Mouse (Mus musculus) embryonic facial prominence, embryonic 14.5 days (tissue): Measurements from ENCODE around the gene Zfp740. TPM values are rescaled to one million over a fixed set of nuclear protein-coding genes. Genes with fewer than 3 reads are reported as not detected.
A peak's percentile ranks its signal among the peaks of the same experiment; 100 is the strongest.

Experiments
- ATAC-seq: fragments of 200-750 bp; cut with Nextera tagmentation; 2 replicates; pipeline ENCODE4 v1.8.0; 2017; ENCODE audit warnings: low read depth, moderate number of reproducible peaks, moderate TSS enrichment
- DNase-seq: peaks from one replicate; pipeline ENCODE4 v3.0.0-alpha.2; 2015; ENCODE audit warnings: low spot score
- H3K27ac ChIP-seq: fragments of 300-500 bp; sonication (generic); replicated peaks from 2 replicates; pipeline ENCODE4 v1.5.1; 2014; ENCODE audit warnings: low read depth, mild to moderate bottlenecking, low read length, moderate library complexity
- H3K27me3 ChIP-seq: fragments of 300-500 bp; sonication (generic); replicated peaks from 2 replicates; pipeline ENCODE4 v1.6.1; 2014; ENCODE audit warnings: low read length; ENCODE audit not compliant: control insufficient read depth, insufficient read depth
- H3K36me3 ChIP-seq: fragments of 300-500 bp; sonication (generic); 2 replicates; pipeline ENCODE4 v1.6.1; 2014; ENCODE audit warnings: low read length, mixed read lengths; ENCODE audit not compliant: control insufficient read depth, insufficient read depth
- H3K4me1 ChIP-seq: fragments of 300-500 bp; sonication (generic); 2 replicates; pipeline ENCODE4 v1.6.1; 2014; ENCODE audit warnings: antibody characterized with exemption, low read length; ENCODE audit not compliant: control insufficient read depth, insufficient read depth
- H3K4me2 ChIP-seq: fragments of 300-500 bp; sonication (generic); 2 replicates; pipeline ENCODE4 v1.6.1; 2014; ENCODE audit warnings: low read depth, mild to moderate bottlenecking, low read length, moderate library complexity, mixed read lengths
- H3K4me3 ChIP-seq: fragments of 300-500 bp; sonication (generic); 2 replicates; pipeline ENCODE4 v1.5.1; 2014; ENCODE audit warnings: low read depth, mild to moderate bottlenecking, low read length
- H3K9ac ChIP-seq: fragments of 300-500 bp; sonication (generic); 2 replicates; pipeline ENCODE4 v1.6.1; 2014; ENCODE audit warnings: low read depth, mild to moderate bottlenecking, low read length, moderate library complexity, mixed read lengths
- H3K9me3 ChIP-seq: fragments of 300-500 bp; sonication (generic); 2 replicates; pipeline ENCODE4 v1.6.1; 2016; ENCODE audit warnings: low read length; ENCODE audit not compliant: control insufficient read depth
- WGBS: fragments of 180-500 bp; shearing (Covaris S2); extraction: QIAGEN DNeasy Blood & Tissue Kit; methylation state at CpG from one replicate; pipeline ENCODE4 v1.1.7; 2014; 5-methylcytosine and 5-hydroxymethylcytosine counted together
- polyA plus RNA-seq: library from polyadenylated mRNA; unstranded; fragments of >200 nt; fragmentation: Nextera tagmentation; extraction: Ambion mirVana; gene quantifications from 2 replicates; pipeline ENCODE4 v1.2.1, GENCODE M21; 2014

Zfp740 gene
- polyA plus RNA-seq, 1 experiment from 2014 or later = 48.6 TPM

DNA sequence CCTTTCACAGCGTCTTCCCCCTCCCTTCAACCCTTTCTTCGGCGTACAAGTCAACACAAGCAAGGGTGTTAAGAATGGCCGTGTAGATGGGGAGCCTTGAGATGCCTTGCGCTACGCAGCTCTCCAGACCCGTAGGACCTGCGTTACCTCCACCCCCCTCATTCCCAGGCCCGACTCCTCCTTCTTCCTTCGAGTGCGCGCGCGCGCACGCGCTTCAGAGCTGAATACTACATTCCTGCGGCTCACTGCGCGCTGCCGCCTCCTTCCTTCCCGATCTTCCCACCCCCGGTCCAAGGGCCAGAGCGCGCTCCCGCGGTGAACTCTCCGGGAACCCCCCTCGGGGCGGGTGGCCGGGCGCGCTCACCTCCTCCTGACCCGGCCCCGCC is 43.8 kb downstream of the Zfp740 start:
- H3K27me3 ChIP-seq = no peaks in the 10 kb centered on the region
- DNase-seq = peak; percentile 98
- 1% methylated on average over 33 of the region's 35 CpGs for WGBS

DNA sequence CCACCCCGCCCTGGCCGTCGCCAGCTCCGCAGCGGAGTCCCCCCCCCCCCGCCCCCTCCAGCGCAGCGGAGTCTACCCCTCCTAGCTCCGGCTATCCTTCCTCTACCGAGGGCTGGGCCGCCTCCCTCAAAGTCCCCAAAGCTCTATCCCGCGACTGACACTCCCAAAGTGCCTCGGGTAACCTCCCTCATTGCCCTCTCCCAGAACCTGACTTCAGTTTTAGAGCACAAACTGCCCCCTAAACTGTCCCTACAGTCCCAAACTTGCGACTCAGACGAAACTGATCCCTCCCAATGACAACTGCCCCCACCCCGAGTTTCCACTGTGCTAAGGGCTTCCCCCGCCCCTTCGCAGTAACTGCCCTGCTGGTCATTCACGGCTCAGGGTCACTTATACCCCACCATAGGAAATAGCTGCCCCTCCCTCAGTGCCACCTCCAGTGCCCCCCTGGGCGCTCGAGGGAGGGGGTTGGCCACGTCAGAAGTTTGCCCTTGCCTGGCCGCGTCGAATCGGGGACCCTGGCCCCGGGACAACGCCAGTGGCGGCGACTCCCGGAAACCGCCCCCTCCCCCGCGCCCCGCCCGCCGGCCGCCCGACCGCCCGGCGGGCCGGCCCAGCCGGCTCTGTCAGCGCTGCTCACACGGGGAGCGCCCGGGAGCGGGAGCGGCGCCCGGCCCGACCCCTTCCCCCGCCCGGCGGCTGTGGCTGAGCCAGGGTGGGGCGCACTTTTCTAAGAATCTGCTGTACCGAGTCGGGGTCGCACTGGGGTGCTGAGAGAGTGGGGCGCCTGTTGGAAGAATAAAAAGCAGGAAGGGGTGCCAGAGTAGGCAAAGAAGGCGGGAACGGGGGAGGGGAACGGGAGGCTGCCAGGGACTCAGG is 44.4 kb downstream of the Zfp740 start:
- peak overlapping the region; percentile 71 for H3K9ac ChIP-seq
- peak overlapping the region; percentile 95 for H3K4me2 ChIP-seq
- ATAC-seq (peak; percentile 51), DNase-seq (peak; percentile 90)
- peaks cover 27% of the 10 kb centered on the region for H3K36me3 ChIP-seq
- no peaks in the 10 kb centered on the region for H3K27me3 ChIP-seq
- H3K9me3 ChIP-seq = no peaks in the 10 kb centered on the region
- peaks cover 59% of the 10 kb centered on the region for H3K4me1 ChIP-seq
- peak overlapping the region; percentile 57 for H3K4me3 ChIP-seq
- H3K27ac ChIP-seq = peak overlapping the region; percentile 99
- WGBS = 0% methylated on average over 24 of the region's 65 CpGs

More for the DNA sequence above, 43.8 kb downstream of the Zfp740 start:
- Histone ChIP-seq H3K9ac (peak overlapping the region; percentile 71), H3K4me1 (peaks cover 54% of the 10 kb centered on the region), H3K9me3 (no peaks in the 10 kb centered on the region), H3K4me3 (peak overlapping the region; percentile 57), H3K36me3 (peaks cover 27% of the 10 kb centered on the region), H3K27ac (peak overlapping the region; percentile 99), H3K4me2 (peak overlapping the region; percentile 95)
- ATAC-seq = peak; percentile 81

- DNase-seq = peak; percentile 86
Measured at GRCm38 (mm10) chr15:102248131-102248811, 45.2 kb downstream of the Zfp740 start.

DNA sequence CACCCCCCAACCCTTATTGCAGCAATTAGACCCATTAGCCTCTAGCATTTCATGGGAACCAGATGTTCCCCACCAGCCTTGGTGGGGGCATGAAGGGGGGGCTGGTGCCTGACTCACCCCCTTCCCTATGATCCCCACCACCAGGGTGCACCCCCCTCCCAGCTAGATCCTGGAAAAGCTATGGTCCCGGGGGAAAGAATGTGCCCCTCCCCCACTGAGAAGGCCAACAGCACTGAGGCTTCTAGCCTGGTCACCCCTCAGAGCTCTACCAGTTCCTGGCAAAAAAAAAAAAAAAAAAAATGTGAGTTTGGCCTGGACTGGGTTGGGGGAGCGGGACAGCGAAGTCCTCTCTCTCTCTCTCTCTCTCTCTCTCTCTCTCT is 45.8 kb downstream of the Zfp740 start:
- H3K27ac ChIP-seq = peak overlapping the region; percentile 99
- H3K27me3 ChIP-seq = no peaks in the 10 kb centered on the region
- peak overlapping the region; percentile 57 for H3K4me3 ChIP-seq
- H3K4me1 ChIP-seq = peaks cover 52% of the 10 kb centered on the region
- whole genome bisulfite sequencing = 0% methylated on average over 1 of the region's 3 CpGs
- peak overlapping the region; percentile 95 for H3K4me2 ChIP-seq
- peaks cover 37% of the 10 kb centered on the region for H3K36me3 ChIP-seq
- ATAC-seq (no peak), DNase-seq (peak; percentile 69)
- H3K9me3 ChIP-seq = no peaks in the 10 kb centered on the region
- peak overlapping the region; percentile 58 for H3K9ac ChIP-seq

More at GRCm38 (mm10) chr15:102248131-102248811, 45.2 kb downstream of the Zfp740 start:
- 3% methylated on average over 8 of the region's 8 CpGs for WGBS
- Histone ChIP-seq H3K27me3 (no peaks in the 10 kb centered on the region), H3K4me1 (peaks cover 54% of the 10 kb centered on the region), H3K4me3 (peak overlapping the region; percentile 57), H3K4me2 (peak overlapping the region; percentile 95), H3K9ac (peak overlapping the region; percentile 71), H3K27ac (peak overlapping the region; percentile 99), H3K9me3 (no peaks in the 10 kb centered on the region), H3K36me3 (peaks cover 32% of the 10 kb centered on the region)
- no peak for ATAC-seq

DNA sequence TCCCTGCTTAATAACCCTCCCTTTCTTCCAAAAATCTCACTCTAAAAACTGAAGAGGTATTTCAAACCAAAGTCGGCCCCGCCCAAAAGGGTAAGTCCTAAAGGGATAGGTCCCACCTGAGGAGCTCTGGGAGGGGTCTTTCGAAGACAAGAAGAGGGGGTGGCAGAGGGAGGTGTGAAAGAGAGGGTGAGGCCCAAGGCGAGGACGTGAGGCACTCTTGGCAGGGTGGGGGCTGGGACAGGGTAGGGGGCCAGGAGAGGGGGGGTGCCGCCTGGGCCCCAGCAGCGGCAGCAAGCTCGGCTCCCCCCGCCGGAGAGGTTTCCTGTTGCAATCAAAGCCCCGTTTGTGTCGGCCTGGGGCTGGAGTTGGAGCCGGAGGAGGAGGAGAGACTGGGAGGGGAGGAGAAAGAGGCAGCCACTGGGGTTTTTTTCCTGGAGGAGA is 46.2 kb downstream of the Zfp740 start:
- H3K4me1 ChIP-seq = peaks cover 52% of the 10 kb centered on the region
- peak overlapping the region; percentile 99 for H3K27ac ChIP-seq
- H3K4me2 ChIP-seq = peak overlapping the region; percentile 95
- 0% methylated on average over 11 of the region's 13 CpGs for WGBS
- peak overlapping the region; percentile 58 for H3K9ac ChIP-seq
- no peaks in the 10 kb centered on the region for H3K27me3 ChIP-seq
- peak overlapping the region; percentile 57 for H3K4me3 ChIP-seq
- DNase-seq = peak; percentile 93
- H3K9me3 ChIP-seq = no peaks in the 10 kb centered on the region
- ATAC-seq = no peak; the same call in 1 of the 2 replicates
- peaks cover 41% of the 10 kb centered on the region for H3K36me3 ChIP-seq

- H3K4me1 ChIP-seq = peaks cover 52% of the 10 kb centered on the region
- H3K27ac ChIP-seq = peak overlapping the region; percentile 99
- peak overlapping the region; percentile 95 for H3K4me2 ChIP-seq
- peaks cover 41% of the 10 kb centered on the region for H3K36me3 ChIP-seq
- H3K4me3 ChIP-seq = peak overlapping the region; percentile 57
- peak overlapping the region; percentile 58 for H3K9ac ChIP-seq
- 20% methylated on average over 9 of the region's 9 CpGs for WGBS
- H3K9me3 ChIP-seq = no peaks in the 10 kb centered on the region
- DNase-seq (peak; percentile 66), ATAC-seq (no peak)
- H3K27me3 ChIP-seq = no peaks in the 10 kb centered on the region
Measured at GRCm38 (mm10) chr15:102249967-102250366, 46.9 kb downstream of the Zfp740 start.

DNA sequence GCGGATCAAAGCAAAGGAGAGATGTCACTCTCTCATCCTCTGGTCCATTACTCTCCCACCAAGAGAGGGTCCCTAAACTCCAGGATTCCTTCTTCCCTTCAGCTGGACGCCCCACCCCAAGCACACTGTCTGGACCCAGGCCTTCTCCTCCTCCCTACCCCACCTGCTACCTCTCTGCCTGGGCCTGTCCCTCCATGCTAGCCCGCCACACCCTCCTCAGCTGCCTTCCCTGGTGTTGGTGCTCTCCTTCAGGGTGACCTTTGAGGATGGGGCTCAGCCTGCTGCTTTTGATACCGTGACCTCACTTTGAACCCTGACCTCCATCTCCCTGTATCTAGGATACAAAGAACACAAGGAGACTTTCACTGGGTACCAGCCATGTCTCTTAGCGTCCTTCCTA is 47.5 kb downstream of the Zfp740 start:
- H3K9me3 ChIP-seq = no peaks in the 10 kb centered on the region
- 46% methylated on average over 5 of the region's 5 CpGs for WGBS
- no peaks in the 10 kb centered on the region for H3K27me3 ChIP-seq
- DNase-seq (no peak), ATAC-seq (no peak)
- H3K27ac ChIP-seq = peak overlapping the region; percentile 99
- H3K9ac ChIP-seq = no peak overlapping the region
- peaks cover 56% of the 10 kb centered on the region for H3K4me1 ChIP-seq
- H3K4me3 ChIP-seq = 0 out of 2 replicates have a peak overlapping the region, but pooled peaks have one; percentile 57
- H3K4me2 ChIP-seq = peak overlapping the region; percentile 95
- peaks cover 41% of the 10 kb centered on the region for H3K36me3 ChIP-seq

GRCm38 (mm10) chr15:102255547-102256255 is 52.7 kb downstream of the Zfp740 start:
- H3K4me1 ChIP-seq = peaks cover 56% of the 10 kb centered on the region
- ATAC-seq (0 out of 2 replicates have a peak, but pooled peaks have one; percentile 13), DNase-seq (peak; percentile 62)
- peak overlapping the region; percentile 97 for H3K9ac ChIP-seq
- H3K9me3 ChIP-seq = no peaks in the 10 kb centered on the region
- no peaks in the 10 kb centered on the region for H3K27me3 ChIP-seq
- peak overlapping the region; percentile 79 for H3K4me2 ChIP-seq
- peaks cover 33% of the 10 kb centered on the region for H3K36me3 ChIP-seq
- WGBS = 20% methylated on average over 12 of the region's 14 CpGs
- H3K27ac ChIP-seq = peak overlapping the region; percentile 99
- H3K4me3 ChIP-seq = peak overlapping the region; percentile 75
